ENCODE assay signal across 10 mouse cellular contexts in the genomic region with DNA sequence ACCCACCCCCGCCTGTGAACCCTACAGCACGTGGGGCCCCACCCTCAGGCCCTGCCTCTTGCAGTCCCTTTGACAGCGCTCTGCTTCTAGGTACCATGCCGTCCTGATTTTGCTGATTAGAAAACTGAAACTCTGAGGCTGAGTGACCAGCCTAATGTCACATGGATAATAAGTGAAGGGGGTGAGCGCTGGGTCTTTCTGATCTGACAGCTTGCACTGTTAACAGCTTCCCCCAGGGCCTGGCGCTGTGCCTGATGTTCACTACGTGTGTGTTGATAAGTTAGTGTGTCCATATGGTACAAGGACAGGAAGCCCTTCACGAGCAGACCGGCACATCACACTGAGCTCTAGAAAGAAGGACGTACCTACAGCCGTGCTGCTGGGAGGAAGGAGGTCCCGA.
DNase-seq lines count a peak whose midpoint lies in the region; ATAC-seq lines count a peak whose summit lies in the region.
"Had no signal": no experiment of that assay in that cellular context is flagged by ENCODE, and none has a peak within 500 bp of the region (broad histone marks: within the 10 kb centered on the region; RNA-seq: fewer than 3 reads in every experiment).

No protein-coding gene starts in this region.

- H3K4me1 ChIP-seq in hindbrain, embryonic 12.5 days, result peaks cover 37% of the 10 kb centered on the region
- H3K4me1 ChIP-seq in hindbrain, embryonic 10.5 days (replicated peaks), result peaks cover 40% of the 10 kb centered on the region

- peak; percentile 58 for ATAC-seq in hindbrain, embryonic 12.5 days (ENCODE audit: low FRiP score)
- ATAC-seq in erythroid progenitor cell, adult 5-6 weeks (replicated peaks; ENCODE audit: low FRiP score, poor library complexity, severe bottlenecking), result no peak

- DNase-seq in hindbrain, embryonic 10.5 days (ENCODE audit: low spot score), result no peak
- peak; percentile 73 for DNase-seq in retina, postnatal 1 day
- no peak for DNase-seq in retina, embryonic 14.5 days (ENCODE audit: low spot score)
- peak; percentile 63 to 77 for DNase-seq in cerebellum, postnatal 25 days
- peak; percentile 4 for DNase-seq in lung, postnatal 14 days
- DNase-seq in thymus, postnatal 4 days, result no peak

- H3K9me3 ChIP-seq in hindbrain, embryonic 12.5 days (replicated peaks), result no peaks in the 10 kb centered on the region
- no peaks in the 10 kb centered on the region for H3K9me3 ChIP-seq in hindbrain, embryonic 10.5 days
- H3K9me3 ChIP-seq: embryonic facial prominence, embryonic 15.5 days had no signal

- H3K27ac ChIP-seq in hindbrain, embryonic 12.5 days, result no peak overlapping the region
- H3K27ac ChIP-seq in hindbrain, embryonic 10.5 days, result no peak overlapping the region
- H3K27ac ChIP-seq: embryonic facial prominence, embryonic 15.5 days; left cerebral cortex, adult 2 months had no signal

- H3K4me3 ChIP-seq in hindbrain, embryonic 12.5 days, result no peak overlapping the region
- H3K4me3 ChIP-seq in hindbrain, embryonic 10.5 days, result no peak overlapping the region
- H3K4me3 ChIP-seq: embryonic facial prominence, embryonic 15.5 days; left cerebral cortex, adult 2 months had no signal

- WGBS in hindbrain, embryonic 12.5 days, result 58% methylated on average over 12 of the region's 12 CpGs
- 77% methylated on average over 12 of the region's 12 CpGs for WGBS in hindbrain, embryonic 10.5 days

- H3K27me3 ChIP-seq in hindbrain, embryonic 12.5 days, result no peaks in the 10 kb centered on the region
- no peaks in the 10 kb centered on the region for H3K27me3 ChIP-seq in hindbrain, embryonic 10.5 days (ENCODE audit: insufficient read depth, poor library complexity, severe bottlenecking)
- H3K27me3 ChIP-seq: embryonic facial prominence, embryonic 15.5 days had no signal

- no peak overlapping the region for H3K4me2 ChIP-seq in hindbrain, embryonic 12.5 days (replicated peaks)
- H3K4me2 ChIP-seq: embryonic facial prominence, embryonic 15.5 days had no signal

- no peak overlapping the region for H3K9ac ChIP-seq in hindbrain, embryonic 12.5 days
- H3K9ac ChIP-seq: embryonic facial prominence, embryonic 15.5 days had no signal

- no peaks in the 10 kb centered on the region for H3K36me3 ChIP-seq in hindbrain, embryonic 12.5 days
- H3K36me3 ChIP-seq in hindbrain, embryonic 10.5 days, result no peaks in the 10 kb centered on the region
- H3K36me3 ChIP-seq: embryonic facial prominence, embryonic 15.5 days had no signal

Comparison
In these comparisons a context has a peak if more than half of its experiments do, and no peak if none do; other contexts are left out.
1. DNase-seq: peak in retina, postnatal 1 day (single experiment), cerebellum, postnatal 25 days (2 of 2) and lung, postnatal 14 days (single experiment); none in hindbrain, embryonic 10.5 days (single experiment), retina, embryonic 14.5 days (single experiment) and thymus, postnatal 4 days (single experiment).